Mouse (Mus musculus) cerebellum, postnatal 36 days (tissue): ENCODE measurements around the gene Fnip2.

ENCODE experiments used
- DNase-seq, 2 experiments: peaks; one replicate each; pipeline ENCODE4 v3.0.0; 2021 to 2022; ENCODE audit warnings: mixed read lengths in 2 of 2

Gene Fnip2

DNA sequence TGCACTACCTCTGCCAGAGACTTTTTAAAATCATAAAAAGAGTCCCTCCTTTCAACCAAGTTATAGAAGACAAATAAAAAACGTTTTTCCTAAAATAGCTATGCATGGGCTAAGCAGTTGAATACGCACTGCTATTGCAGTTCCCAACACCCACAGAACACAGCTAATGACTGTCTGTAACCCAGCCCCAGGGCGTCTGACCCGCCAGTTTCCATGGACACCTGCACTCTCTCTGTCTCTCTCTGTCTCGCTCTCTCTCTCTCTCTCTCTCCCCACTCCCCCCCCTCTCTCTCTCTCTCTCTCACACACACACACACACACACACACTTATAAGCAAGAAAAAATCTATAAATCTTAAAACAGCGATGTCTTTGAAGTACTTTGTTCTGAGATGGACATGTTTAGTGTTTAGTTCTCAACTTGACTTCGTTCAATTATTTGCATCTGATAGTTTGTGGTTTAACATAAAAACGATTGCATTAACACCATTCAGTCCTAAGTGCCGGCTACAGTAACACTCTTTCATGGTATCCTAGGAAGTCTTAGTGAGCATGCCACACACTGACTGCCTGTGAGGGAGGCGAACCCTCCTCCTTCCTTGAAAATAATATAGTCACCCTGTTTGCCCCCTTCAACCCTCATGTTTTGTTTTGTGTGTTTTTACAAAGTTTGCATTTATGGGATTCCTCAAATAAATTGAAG, 157.5 kb downstream of the Fnip2 start:
- no peak for DNase-seq

GRCm38 (mm10) chr3:79408546-79408945, 159.1 kb downstream of the Fnip2 start:
- no peak for DNase-seq
